Mouse (Mus musculus) frontal cortex, postnatal 25 days (tissue): ENCODE measurements at regions not wholly inside any gene's neighbourhood (a gene's known extent, or its start where the extent isn't known, plus 50 kb on each side); places are given as distances from the start of the nearest gene placed in this dataset.
"Not testable (repeated sequence)": the region's sequence is repeated elsewhere in the genome, so short reads cannot be mapped to it uniquely, and the experiment has no call there.

Source experiments
- DNase-seq, 2 experiments: peaks; one replicate each; pipeline ENCODE4 v3.0.0; 2022; ENCODE audit warnings: low spot score in 2 of 2

DNA sequence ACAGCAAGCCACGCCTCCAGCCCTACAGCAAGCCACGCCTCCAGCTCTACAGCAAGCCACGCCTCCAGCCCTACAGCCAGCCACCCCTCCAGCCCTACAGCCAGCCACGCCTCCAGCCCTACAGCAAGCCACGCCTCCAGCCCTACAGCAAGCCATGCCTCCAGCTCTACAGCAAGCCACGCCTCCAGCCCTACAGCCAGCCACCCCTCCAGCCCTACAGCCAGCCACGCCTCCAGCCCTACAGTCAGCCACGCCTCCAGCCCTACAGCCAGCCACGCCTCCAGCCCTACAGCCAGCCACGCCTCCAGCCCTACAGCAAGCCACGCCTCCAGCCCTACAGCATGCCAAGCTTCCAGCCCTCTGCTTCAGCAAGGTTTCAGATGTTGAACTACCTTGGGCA is 145.8 kb upstream of the Arglu1 start:
- DNase-seq, result not testable (repeated sequence)

DNA sequence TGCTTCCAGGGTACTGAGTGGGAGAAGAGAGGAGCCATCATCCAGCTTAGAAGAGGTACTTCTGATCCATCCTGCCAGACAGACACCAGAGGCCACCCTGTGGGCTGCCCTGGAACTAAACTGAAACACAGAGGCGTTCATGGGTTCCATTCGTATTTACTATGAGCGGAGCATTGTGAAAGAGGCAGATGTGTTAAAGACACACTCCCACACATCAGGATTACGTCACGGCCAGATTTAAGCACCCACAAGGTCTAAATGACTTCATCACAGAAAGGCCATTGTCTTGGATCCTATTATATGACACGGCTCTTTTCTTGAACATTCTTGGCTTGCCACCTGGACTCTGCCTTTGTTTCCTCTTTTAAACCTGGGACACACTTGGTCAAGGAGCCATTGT is 141.0 kb upstream of the Arglu1 start:
- DNase-seq, result no peak

DNA sequence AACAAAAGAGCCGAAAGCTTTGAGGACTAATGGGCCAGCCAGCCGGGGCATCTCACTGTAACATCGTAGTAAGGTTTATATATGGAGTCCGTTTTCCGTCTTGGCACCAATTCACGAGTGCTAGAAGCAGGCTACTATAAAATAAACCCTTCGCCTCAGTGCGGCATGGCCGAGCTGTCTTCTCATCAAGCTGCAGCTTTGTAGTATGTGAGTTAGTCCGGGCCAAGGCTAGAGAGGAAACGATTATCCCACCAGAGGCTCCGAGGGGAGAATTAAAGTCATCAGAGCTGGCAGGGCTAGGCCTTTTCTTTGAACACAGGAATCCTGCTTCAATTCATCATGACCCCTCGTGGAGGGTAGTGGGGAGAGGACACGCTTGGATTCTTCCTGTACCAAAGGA is 138.9 kb upstream of the Arglu1 start:
- DNase-seq, result no peak

DNA sequence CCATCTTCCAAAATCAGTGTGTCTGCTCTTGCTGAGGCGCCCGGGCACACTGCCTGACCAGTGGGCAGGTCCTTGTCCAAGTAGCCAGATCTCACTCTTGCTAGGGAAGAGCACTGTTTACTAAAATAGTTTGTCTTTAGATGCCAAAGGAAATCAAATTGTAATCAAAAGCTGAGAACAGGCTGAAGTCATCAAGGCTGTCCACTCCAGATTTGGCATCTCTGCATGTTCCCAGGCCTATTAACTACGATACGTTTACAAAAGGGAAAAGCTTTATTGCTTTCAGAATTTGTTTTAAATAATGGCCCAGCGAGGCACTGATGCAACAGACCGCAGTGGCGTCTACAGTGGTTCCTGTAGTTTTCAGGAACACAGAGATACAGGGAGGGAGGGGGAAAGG is 137.2 kb upstream of the Arglu1 start:
- no peak for DNase-seq

DNA sequence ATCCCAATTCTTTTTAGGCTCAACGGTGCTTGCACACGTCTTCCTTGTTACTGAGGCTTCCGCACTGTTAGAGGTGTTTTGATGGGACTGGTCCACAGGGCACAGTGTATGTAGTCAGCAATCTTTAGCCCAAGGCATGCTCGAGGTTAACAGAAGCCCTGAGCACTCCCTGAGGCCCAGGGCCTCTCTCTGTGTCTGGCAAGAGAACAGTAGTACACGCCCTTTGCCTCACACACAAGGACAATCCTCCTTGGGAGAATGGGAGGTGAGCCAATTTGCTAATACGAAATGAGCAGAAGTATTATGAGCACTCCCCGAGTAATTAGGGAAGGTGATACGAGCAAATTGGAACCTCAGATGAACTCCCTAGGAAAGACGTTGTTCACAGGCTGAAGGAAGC is 136.5 kb upstream of the Arglu1 start:
- DNase-seq, result no peak

DNA sequence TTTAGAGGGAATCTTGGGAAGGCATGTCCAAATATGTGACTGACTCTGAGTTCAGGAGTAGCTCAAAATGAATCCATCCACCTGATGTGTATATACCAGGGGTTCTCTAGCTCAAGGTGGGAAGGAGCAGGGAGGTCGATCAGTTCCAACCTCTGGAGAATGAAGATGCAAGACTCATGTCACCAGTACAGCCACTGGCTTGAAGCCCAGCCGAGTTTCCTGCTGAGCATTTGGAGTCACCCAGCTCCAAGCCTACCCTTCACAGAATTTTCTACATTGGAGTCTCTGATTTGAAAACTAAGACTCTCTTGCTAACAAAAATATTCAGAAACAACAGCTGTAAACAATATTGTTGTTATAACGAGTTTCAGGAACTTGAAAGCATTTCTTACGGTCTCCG is 134.6 kb upstream of the Arglu1 start:
- DNase-seq, result no peak

DNA sequence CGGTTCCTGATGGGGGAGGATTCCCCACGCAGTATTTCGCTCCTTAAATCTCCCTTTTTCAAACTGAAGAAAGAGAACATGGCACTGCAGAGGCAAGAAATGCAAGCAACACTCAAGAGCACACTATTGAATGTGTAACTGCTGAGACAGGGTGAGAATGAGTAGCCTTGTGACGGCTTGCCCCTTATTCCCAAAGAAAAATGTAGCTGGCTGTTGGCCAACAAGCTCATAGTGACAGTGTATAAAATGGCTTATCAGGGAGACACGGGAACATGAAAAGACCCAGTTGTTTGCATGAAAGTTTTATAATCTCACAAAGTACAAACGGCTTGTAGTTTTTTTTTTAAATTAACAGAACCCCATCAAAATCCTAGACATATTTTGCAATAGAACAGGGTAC is 130.8 kb upstream of the Arglu1 start:
- no peak for DNase-seq

DNA sequence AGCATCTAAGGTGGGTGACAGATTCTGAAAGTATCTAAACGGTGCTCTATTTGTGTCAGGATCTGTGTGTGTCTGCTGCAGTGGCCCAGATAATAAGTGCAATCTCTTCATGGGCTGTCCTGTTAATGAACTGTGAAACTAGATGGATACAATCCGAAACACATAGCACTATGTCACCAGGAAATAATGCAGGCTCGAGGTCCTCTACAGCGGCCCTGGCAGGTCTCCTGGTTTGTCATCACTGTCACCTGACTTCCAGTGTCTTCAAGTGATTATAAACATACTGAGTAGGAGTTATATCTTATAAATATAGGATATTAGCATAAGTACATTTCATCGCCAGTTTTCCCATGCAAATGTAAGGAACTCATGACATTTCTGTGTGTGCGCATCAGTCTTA is 130.3 kb upstream of the Arglu1 start:
- no peak for DNase-seq

DNA sequence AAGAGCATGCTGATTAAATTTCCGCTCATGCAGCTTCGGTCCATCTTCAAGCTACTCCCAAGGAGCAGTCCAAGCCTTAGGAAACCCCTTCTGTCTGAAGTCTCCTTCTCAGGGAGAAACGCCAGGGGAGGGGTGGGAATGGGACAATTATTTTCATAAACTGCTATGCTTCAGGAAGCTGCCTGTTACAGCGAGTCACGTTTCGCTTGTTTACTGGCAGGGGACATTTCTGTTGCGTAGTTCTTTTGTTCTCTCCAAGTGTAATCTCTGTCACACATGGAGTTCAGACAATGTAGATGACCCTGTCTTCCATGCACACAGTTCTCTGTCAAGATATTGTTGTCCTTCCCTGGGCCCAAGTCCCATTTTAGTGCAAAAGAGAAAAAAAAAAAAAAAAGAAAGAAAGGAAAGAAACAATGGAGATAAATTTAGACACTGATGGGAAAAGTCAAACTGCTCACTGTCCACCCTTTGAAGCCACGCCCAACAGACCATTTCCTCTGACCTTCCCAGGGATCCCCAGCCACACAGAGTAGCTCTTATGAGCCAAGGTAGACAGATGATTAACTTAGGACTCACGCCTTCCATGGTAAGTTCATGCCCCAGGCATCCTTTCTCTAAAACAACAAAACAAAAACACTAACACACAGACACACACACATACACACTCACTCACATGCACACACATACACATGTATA is 129.1 kb upstream of the Arglu1 start:
- DNase-seq, result no peak

DNA sequence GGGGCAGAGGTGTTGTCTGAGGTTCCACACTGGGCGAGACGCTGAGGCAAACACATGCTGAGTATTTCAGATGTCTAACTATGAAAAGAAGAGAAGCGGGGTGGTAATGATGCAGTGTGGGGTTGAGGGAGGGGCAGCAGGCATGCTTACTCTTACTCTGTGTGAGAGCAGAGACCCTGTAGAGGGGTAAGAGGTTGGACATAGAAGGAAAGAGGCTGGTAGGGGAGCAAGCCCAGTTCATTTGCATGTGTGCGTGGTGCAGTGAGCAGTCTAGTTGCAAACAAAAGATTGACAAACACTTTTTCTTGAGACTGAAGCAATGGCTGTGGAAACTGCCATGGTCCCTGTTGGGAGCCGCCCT is 122.5 kb upstream of the Arglu1 start:
- DNase-seq, result no peak

DNA sequence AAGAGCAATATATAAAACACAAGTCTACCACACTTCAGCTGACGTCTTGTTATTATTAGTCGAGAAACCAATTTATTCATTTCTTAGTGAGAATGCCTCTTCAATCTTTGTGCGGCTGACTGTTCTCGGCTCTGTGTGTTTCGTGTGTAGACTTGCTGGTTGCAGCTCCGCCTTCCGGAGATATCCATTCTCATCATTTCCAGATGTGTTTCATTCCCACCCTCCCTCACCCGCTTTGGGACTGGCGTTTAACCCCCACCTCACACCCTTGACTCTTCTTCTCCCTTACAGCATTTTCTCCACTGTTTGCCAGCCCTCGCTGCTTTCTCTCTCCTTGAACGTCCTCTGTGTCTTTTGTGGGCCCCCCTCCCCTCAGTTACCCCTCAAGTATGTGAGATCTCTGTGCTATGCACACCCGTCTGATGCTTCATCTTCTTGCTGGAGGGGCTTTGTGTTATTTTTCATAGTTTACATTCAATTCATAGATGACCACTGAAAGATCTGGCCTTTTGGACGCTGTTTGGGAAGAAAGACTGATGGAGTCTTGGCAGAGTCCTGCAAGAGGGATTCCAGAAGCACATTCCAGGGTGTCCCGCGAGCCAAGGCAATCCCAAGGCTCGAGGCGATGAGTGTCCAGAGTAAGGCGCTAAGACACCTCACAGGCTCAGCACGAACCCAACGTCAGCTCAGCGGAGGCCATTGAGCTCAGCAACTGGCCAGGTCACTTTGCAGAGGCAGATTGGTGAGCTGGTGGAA is 121.9 kb upstream of the Arglu1 start:
- DNase-seq, result no peak

DNA sequence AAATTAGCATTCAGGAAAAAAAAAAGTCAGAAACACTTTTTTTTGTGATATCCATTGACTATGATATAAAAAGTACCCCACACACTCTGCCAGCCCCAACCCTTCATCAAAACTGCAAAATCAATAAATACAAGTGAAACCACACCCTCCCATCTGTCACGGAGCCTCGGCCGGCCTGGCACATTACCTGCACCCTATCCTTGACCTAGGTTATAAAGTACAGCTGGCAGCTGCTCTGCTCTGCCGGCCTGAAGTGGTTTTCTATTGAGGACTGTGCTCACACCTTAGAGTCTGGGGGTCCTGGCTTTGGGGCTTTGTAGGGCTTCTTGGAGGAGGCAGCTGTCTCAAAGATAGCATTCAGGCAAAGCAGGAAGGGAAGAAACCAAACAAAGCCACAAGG is 120.6 kb upstream of the Arglu1 start:
- no peak for DNase-seq

DNA sequence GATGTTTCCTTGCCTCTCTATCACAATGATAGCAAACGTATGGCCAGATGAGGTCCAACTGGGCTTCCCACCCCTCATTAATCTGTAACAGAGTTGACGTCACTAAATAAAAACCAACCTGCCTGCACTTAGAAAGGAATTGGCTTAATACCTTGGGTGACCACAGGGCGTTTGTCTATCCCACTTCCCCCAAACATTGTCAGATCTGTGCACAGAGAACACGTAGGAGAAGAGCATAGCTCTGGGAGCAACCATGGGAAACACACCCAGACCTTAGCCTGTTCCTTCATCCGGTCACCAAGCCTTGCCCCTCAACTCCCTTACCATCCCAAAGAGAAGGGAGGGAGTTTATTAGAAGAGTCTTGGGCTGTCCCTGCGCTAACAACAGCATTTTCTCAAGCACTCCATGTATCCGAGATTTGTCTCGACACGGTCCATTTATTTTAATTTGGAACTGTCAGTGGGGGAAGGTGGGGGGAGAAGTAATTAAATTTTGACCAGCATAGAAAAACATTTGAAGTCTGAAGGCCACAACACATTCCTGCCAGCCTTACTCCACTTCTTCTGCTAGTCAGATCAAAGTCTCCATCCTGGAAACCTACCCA is 119.6 kb upstream of the Arglu1 start:
- no peak for DNase-seq

DNA sequence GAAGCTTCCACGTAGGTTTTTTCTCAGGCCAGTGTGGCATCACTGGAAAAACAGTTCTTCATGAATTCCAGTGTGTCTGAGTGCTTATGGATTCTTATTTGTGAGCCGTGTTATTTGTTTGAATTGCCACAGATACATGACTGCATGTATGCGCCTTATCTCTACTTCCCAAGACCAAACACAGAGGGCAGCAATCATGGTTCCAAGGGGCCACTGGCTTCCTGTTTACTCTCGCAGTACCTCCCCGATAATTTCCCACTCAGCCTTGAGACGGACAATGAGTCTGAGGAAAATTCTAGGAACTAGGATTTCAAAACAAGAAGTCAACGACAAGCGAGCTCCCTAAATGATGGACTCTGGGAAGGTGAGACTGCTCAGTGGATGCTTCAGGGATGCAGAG is 119.0 kb upstream of the Arglu1 start:
- DNase-seq, result no peak

DNA sequence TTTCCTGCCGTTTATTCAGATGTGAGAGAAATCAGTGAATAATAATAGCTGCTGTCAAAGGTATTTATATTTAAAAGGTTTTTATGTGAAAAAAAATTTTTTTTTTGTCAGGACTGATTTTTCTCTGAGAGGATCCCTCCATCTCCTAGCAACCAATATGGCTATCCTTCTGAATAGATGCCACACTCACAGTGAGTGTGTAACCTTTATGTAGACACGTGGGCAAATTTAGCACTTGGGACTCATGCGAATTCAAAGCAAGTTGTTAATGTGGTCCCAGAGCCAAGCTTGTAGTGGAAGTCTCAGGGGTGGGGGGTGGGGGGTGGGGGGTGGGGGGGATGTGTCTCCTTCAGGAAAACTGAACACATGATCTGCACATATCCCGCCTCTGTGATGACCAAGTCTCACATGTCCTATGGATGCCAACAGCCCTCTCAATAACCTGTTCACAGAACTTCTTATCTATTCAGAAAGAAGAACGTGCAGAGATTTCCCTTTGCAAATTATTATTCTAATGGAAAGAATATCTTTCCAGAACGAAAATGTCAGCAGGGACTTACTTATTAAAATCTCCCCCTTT is 112.5 kb upstream of the Arglu1 start:
- DNase-seq, result no peak

DNA sequence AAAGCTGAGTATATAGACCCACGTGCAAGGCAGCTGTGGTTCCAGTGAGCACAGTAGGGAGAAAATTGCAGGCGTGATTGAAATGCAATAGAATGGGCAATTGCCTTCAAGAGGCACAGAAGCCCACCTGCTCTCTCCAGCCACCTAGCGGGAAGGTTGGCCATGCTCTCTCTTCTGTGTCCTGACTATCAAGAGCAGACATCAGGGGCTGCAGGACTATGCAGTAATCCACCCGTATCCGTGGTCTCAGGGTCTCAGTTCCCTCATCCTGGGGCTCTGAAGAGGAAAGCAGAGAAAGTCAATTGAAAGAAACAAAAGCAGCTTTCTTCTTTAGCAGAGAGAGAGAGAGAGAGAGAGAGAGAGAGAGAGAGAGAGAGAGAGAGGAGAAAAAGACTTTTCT is 112.0 kb upstream of the Arglu1 start:
- no peak for DNase-seq

DNA sequence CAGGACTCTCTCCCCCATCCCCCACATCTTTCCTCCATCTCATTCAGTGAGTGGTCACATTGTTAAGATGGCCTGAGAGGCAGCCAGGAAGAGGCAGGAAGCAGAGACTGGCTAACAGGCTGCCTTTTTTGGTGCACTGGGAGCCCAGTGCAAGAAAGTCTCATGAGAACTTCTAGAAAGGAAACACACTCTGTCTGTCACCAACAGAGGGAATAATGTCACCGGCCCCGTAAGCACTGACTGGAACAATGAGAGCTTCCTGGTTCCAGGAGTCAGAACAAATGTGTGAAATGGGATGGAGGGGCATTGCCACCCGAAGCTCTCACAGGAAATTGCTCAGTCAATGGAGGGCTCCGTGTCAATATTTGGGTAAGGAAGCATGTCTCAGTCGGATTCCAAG is 111.3 kb upstream of the Arglu1 start:
- no peak for DNase-seq

DNA sequence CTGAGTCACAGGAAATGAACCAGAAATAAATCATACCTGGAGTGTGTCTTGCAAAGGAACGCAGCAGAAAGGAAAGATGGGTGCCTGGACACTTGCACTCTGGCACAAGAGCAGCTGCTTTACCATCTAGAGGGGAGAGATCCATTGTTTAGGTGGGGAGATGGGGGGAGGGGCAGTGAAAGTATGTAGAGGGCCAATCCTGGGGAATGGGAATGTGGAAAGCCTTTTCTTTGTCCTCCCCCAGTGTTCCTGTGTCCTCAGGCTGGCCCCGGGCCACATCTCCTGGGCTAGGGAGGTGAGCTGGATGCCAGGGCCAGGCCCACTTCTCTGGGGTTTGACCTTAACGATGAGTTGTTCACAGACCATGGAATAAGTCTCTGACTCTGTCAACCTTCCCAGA is 107.2 kb upstream of the Arglu1 start:
- DNase-seq, result no peak

DNA sequence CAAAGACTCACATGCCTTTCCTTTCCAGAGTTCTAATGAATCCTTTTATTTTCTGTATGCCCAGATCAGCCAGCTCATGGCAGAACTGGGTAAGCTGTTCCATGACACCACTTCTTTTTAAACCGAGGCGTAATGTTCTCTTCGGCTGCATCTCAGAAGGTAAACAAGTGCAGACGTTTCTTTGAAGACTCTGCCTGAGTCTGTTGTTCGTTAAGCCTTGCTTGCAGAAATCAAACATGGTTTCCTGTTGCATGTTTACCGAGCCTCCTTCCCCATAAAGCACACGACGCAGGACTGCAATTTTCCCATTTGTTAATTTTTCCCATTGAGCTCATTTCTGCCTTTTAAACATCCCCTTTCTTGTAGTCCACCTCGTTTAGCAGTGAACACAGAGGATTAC is 106.6 kb upstream of the Arglu1 start:
- DNase-seq, result no peak

DNA sequence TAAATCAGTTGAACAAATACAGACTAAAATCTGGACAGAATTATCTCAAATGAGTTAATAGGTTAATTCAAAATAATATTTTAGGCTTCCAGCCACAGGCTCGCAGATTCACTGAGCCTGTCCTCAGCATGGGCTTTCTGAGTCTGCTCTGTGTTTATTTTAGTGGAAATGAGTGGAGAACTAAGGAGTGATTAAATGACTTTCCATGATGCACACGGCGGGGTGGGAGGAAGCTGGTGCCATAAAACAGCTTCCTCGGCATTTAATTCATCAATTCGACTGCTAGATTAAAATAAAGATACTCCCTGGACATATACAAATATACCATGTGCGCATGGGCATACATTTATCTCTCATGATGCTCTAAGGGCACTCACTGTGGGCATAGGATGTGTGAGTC is 104.4 kb upstream of the Arglu1 start:
- no peak for DNase-seq

DNA sequence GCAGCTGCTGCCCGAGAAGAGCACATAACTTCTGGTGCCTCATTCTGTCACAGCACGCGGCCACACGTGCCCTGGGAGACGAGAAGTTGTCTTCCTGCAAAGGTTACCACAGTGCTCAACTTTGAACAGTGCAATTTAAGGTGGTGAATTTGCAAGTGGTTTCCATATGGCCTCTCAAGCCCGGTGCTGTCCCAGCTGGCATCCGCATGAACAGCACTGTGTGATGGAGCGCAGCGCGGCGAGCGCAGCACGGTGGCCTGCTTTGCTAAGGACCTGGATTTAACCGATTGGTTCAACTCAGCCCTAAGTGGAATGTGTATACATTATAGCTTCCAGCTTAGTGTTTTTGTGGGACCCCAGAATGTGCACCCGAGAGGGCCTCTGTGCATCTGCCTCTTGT is 89.6 kb upstream of the Arglu1 start:
- no peak for DNase-seq

DNA sequence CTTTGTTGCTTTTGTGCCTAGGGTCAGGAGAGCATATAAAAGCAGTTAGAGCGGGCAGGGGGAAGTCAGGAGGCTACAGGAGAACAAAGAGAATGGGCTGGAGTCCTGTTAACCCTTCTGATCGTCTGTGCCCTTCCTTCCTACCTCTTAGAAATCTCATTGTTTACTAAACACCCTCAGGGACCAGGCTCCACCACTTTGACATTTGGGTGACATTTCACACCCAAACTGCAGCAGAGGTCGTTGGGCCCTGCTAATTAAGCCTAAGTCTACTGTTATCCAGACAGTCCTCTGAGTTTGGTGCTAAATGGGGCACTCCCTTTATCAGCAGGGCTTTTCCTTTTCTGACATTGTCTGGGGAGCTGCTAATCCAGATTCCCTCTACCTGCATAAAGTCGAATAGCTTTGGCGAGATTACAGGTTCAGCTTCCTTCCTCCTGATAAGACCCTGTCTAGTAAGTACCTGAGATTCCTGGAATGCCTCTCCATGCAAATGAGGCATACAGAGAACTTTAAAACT is 84.2 kb upstream of the Arglu1 start:
- DNase-seq, result no peak

DNA sequence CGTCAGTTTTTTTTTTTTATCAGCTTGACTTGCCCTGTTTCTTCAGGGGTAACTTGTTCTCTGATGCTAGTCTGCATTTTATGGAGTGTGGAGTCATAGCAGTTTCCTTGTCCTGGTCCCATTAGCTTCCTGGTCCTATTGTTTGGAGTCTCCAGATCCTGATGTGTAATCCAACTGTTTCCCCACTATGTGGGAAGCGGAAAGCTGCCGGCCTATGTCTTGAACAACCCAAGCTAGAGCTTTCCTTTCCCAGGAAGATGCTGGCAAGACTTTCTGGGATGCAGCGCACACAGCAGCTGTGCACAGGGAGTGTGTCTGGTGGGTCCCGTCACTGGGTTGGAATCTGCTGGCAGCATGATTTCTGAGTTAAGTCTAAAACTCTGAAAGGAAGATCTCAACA is 82.1 kb upstream of the Arglu1 start:
- DNase-seq, result no peak
